Mouse (Mus musculus) limb, embryonic 11.5 days (tissue): ENCODE measurements around the gene Pnkp. TPM values are rescaled to one million over a fixed set of nuclear protein-coding genes. Genes with fewer than 3 reads are reported as not detected.

ENCODE experiments used
- ATAC-seq: fragments of 200-750 bp; cut with Nextera tagmentation; 2 replicates; pipeline ENCODE4 v1.8.0; 2017; ENCODE audit warnings: low read depth; ENCODE audit not compliant: insufficient number of reproducible peaks, low FRiP score, low TSS enrichment
- DNase-seq: peaks from one replicate; pipeline ENCODE4 v3.0.0-alpha.2; 2015; ENCODE audit warnings: low spot score
- H3K27ac ChIP-seq: fragments of 300-500 bp; sonication (generic); replicated peaks from 2 replicates; pipeline ENCODE4 v1.5.1; 2014; ENCODE audit warnings: low read depth, mild to moderate bottlenecking, low read length
- H3K27me3 ChIP-seq: fragments of 300-500 bp; sonication (generic); 2 replicates; pipeline ENCODE4 v1.6.1; 2014; ENCODE audit warnings: mild to moderate bottlenecking, low read length, mixed read lengths; ENCODE audit not compliant: control insufficient read depth, insufficient read depth
- H3K36me3 ChIP-seq: fragments of 300-500 bp; sonication (generic); 2 replicates; pipeline ENCODE4 v1.6.1; 2014; ENCODE audit warnings: mild to moderate bottlenecking, low read length, moderate library complexity, mixed read lengths; ENCODE audit not compliant: control insufficient read depth, insufficient read depth
- H3K4me1 ChIP-seq: fragments of 300-500 bp; sonication (generic); 2 replicates; pipeline ENCODE4 v1.6.1; 2014; ENCODE audit warnings: low read length, mixed read lengths; ENCODE audit not compliant: control insufficient read depth, insufficient read depth
- H3K4me2 ChIP-seq: fragments of 300-500 bp; sonication (generic); 2 replicates; pipeline ENCODE4 v1.6.1; 2014; ENCODE audit warnings: low read depth, mild to moderate bottlenecking, moderate library complexity; ENCODE audit not compliant: severe bottlenecking
- H3K4me3 ChIP-seq: fragments of 300-500 bp; sonication (generic); 2 replicates; pipeline ENCODE4 v1.5.1; 2014; ENCODE audit warnings: low read depth, low read length
- H3K9ac ChIP-seq: fragments of 300-500 bp; sonication (generic); 2 replicates; pipeline ENCODE4 v1.6.1; 2014; ENCODE audit warnings: mild to moderate bottlenecking, low read length
- H3K9me3 ChIP-seq: fragments of 300-500 bp; sonication (generic); 2 replicates; pipeline ENCODE4 v1.6.1; 2016; ENCODE audit warnings: low read length; ENCODE audit not compliant: control insufficient read depth
- WGBS: fragments of 180-500 bp; shearing (Covaris S2); extraction: QIAGEN DNeasy Blood & Tissue Kit; methylation state at CpG from one replicate; pipeline ENCODE4 v1.1.7; 2014; 5-methylcytosine and 5-hydroxymethylcytosine counted together
- polyA plus RNA-seq: library from polyadenylated mRNA; unstranded; fragments of >200 nt; fragmentation: Nextera tagmentation; extraction: Ambion mirVana; gene quantifications from 2 replicates; pipeline ENCODE4 v1.2.1, GENCODE M21; 2014

Pnkp gene
- polyA plus RNA-seq, 1 experiment from 2014 or later: 31.2 TPM

DNA sequence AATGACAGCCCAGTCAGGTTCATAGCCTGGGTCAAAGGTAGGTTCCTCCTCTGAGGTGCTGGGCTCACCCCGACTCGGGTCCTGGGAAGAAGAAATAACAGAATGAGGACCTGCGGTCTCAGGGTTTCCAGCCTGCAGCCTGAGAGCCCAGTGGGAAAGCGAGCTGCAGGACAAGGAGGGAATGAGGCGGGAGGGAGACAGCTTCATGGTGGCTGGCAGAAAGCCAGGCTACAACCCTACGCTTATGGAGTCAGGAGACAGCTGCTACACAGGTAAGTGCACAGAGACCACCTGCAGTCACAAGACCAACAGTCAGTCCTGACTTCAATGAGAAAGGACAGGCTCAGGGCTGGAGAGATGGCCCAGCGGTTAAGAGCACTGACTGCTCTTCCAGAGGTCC, 10.1 kb upstream of the Pnkp start:
- peaks cover 12% of the 10 kb centered on the region for H3K4me1 ChIP-seq
- H3K9ac ChIP-seq: no peak overlapping the region
- no peak for DNase-seq
- WGBS: 90% methylated on average over 7 of the region's 7 CpGs
- no peak overlapping the region for H3K27ac ChIP-seq
- no peak overlapping the region for H3K4me2 ChIP-seq
- H3K9me3 ChIP-seq: no peaks in the 10 kb centered on the region
- no peak overlapping the region for H3K4me3 ChIP-seq
- no peak for ATAC-seq
- H3K36me3 ChIP-seq: peaks cover 23% of the 10 kb centered on the region
- H3K27me3 ChIP-seq: no peaks in the 10 kb centered on the region

DNA sequence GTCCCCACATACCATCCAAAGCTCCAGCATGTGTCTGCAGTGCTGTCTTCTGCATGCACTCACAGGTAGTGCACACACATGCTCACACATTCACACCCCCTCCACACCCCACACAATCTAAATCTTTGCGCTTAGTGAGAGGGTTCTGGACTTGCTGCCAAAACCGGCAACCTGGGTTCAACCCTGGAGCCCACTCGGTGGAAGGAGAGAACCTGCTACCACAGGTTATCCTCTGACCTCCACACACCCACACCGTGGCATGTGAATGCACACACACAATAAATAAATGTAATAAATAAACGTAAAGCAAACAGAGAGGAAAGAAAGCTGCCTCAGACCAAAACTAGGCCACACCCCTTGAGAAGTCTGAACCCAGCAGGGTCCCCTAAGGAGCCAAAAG, 9.2 kb upstream of the Pnkp start:
- no peak for ATAC-seq
- no peaks in the 10 kb centered on the region for H3K9me3 ChIP-seq
- peak overlapping the region; percentile 83 for H3K4me2 ChIP-seq
- H3K27ac ChIP-seq: no peak overlapping the region
- peaks cover 12% of the 10 kb centered on the region for H3K4me1 ChIP-seq
- peak overlapping the region; percentile 80 for H3K4me3 ChIP-seq
- WGBS: 85% methylated on average over 5 of the region's 5 CpGs
- DNase-seq: no peak
- H3K9ac ChIP-seq: no peak overlapping the region
- H3K27me3 ChIP-seq: no peaks in the 10 kb centered on the region
- peaks cover 23% of the 10 kb centered on the region for H3K36me3 ChIP-seq

DNA sequence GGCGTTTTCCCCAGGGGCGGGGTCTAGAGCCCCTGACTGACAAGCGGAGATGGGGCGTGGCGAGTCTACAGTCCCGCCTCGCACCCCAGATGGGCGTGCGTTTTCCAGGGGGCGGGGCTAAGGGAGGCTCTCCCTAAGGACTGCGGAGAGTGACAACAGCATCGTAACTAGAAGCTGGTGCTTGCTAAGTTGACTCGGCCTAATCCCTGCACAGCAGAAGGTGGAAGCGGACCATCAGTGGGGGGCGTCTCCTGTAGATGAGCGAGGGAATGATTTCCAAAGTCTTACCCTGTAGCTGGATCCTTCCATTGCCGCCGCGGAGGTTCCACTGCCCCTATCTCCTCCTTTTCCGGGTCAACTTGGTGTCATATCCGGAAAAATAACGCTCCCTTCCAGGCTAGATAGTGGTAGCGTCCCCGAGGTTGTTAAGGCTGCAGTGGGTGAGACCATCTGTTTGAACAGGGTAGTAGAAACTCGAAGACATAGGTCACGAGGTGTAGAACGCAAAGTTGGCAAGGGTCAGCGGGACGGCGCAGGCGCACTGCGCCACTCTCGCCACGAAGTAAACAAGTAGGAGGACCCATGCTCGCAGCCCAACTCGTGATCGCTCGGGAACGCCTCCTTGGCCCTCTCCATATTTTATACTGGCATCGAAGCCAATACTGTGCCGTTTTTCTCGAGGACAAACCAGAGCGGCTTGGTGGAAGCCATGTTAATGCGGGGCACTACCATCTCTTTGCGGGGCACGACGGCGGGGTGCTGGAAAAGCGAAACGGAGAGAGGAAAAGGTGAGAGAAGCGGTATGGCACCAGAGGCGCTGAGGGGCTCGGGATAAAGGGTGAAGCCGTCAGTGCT, 8.2 kb upstream of the Pnkp start, which contains the start of the genes Akt1s1 and Tbc1d17:
Akt1s1 (plus strand) TSS at position 431 of the 855 bp plus-strand sequence.
Tbc1d17 (minus strand) TSS at position 519 of the 855 bp plus-strand sequence.
- peaks cover 24% of the 10 kb centered on the region for H3K36me3 ChIP-seq
- ATAC-seq (peak; percentile 80), DNase-seq (peak; percentile 96)
- H3K27me3 ChIP-seq: no peaks in the 10 kb centered on the region
- no peaks in the 10 kb centered on the region for H3K9me3 ChIP-seq
- H3K4me3 ChIP-seq: peak within 1 kb of the TSS; percentile 80
- H3K9ac ChIP-seq: peak within 1 kb of the TSS; percentile 77
- H3K4me1 ChIP-seq: peaks cover 15% of the 10 kb centered on the region
- H3K27ac ChIP-seq: peak within 1 kb of the TSS; percentile 91
- WGBS: under 1% methylated on average over 54 of the region's 54 CpGs
- H3K4me2 ChIP-seq: peak within 1 kb of the TSS; percentile 83

DNA sequence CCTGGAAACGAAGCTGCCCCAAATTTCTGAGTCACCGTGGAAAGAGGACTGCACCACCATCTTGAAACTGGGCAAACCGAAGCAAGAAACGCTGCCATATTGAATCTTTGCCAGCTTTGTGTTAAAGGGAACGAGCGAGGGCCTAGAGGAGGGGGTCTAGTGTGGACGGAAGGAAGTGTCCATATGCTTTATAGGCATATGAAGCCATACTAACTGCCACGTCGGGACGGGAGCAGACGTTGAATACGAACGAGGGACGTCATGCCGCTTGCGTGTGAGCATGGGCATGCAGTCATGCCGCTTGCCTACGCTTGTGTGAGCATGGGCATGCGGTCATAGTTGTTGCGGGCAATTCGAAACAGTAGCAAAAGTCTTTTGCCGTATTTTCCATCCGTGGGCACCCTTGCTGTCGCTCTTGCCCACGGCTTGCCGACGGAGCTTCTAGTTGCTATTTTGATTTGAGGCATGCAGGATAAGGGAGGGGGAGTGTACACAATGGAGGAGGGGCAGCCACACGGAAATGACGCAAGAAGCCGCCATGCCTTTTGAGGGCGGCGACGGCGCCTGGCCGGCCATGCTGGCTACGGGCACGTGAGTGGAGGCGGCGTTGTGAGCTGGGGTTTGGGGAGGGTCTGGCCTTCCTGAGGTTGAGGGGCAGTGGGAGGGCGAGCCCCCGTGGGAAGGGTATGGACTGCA, 7.4 kb upstream of the Pnkp start:
- no peaks in the 10 kb centered on the region for H3K9me3 ChIP-seq
- H3K9ac ChIP-seq: peak overlapping the region; percentile 77
- no peaks in the 10 kb centered on the region for H3K27me3 ChIP-seq
- H3K4me2 ChIP-seq: peak overlapping the region; percentile 83
- peak overlapping the region; percentile 91 for H3K27ac ChIP-seq
- peak overlapping the region; percentile 80 for H3K4me3 ChIP-seq
- ATAC-seq (peak; percentile 71), DNase-seq (peak; percentile 91)
- WGBS: under 1% methylated on average over 41 of the region's 41 CpGs
- peaks cover 20% of the 10 kb centered on the region for H3K36me3 ChIP-seq
- H3K4me1 ChIP-seq: peaks cover 20% of the 10 kb centered on the region

DNA sequence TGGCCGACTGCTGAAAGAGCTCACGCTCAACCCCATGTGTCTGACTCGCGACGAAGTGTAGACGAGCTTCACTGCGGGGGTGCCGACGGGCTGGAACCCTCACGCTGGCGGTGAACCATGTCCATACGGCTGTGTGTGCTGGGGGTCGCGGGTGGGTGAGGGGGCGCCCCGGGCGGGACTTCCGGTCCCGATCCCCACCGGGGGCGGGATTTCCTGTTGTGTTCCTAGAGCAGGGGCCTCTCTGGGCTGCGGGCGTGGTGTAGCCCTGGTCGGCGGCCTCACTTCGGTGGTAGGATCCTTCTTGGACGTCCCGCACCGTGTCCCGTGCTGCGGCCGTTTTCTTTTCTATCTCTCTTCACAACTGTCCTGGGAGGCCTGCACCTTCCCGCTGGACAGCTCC, 6.8 kb upstream of the Pnkp start:
- WGBS: under 1% methylated on average over 33 of the region's 33 CpGs
- DNase-seq (peak; percentile 87), ATAC-seq (peak; percentile 56)
- Histone ChIP-seq H3K9ac (peak overlapping the region; percentile 77), H3K4me3 (peak overlapping the region; percentile 80), H3K4me2 (peak overlapping the region; percentile 83), H3K27me3 (no peaks in the 10 kb centered on the region), H3K36me3 (peaks cover 17% of the 10 kb centered on the region), H3K4me1 (peaks cover 21% of the 10 kb centered on the region), H3K27ac (peak overlapping the region; percentile 91), H3K9me3 (no peaks in the 10 kb centered on the region)

DNA sequence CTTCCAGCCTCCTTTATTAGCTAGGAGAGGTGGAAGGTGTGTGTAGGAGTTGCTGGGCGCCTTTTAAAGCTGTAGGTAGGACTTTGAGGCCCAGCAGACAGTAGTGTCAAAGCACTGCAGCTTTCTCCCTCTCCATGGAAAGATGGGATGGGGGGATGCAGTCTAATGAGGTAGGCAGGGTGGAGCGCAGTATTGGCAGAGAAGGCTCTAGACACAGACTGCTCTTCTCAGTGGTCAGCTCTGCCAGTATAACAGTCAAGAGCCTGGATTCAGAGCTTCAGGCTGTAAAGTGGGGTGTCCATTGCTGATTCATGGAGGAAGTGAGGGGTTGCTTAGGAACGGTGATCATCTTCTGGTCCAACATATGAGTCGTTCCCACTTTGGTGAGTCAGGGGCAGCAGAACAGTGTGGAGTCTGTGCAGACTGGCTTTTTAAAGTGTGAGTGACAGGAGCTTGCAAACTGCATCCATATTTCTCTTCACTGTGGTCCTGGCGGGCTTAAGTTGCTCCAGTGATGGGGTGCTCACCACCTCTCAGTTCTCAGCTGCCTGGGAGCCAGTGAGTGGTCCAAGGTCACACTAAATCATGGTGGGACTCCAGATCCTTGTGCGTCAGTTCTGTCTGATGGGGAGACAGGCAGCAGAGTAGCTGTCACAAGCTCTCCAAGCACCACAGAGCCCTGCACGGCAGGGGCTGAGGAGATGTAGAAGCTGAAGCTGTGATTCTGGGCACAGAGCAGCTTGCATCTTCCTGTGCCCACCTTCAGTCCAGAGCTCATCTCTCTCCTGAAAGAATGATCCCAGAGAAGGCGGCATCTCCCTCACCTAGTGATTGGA, 5.9 kb upstream of the Pnkp start:
- H3K27ac ChIP-seq: peak overlapping the region; percentile 91; the same call in 1 of the 2 replicates
- DNase-seq: no peak
- peak overlapping the region; percentile 83 for H3K4me2 ChIP-seq
- H3K36me3 ChIP-seq: peaks cover 10% of the 10 kb centered on the region
- no peak for ATAC-seq
- H3K4me1 ChIP-seq: peaks cover 22% of the 10 kb centered on the region
- H3K9ac ChIP-seq: peak overlapping the region; percentile 77
- WGBS: 84% methylated on average over 8 of the region's 8 CpGs
- H3K4me3 ChIP-seq: peak overlapping the region; percentile 80
- no peaks in the 10 kb centered on the region for H3K27me3 ChIP-seq
- no peaks in the 10 kb centered on the region for H3K9me3 ChIP-seq

DNA sequence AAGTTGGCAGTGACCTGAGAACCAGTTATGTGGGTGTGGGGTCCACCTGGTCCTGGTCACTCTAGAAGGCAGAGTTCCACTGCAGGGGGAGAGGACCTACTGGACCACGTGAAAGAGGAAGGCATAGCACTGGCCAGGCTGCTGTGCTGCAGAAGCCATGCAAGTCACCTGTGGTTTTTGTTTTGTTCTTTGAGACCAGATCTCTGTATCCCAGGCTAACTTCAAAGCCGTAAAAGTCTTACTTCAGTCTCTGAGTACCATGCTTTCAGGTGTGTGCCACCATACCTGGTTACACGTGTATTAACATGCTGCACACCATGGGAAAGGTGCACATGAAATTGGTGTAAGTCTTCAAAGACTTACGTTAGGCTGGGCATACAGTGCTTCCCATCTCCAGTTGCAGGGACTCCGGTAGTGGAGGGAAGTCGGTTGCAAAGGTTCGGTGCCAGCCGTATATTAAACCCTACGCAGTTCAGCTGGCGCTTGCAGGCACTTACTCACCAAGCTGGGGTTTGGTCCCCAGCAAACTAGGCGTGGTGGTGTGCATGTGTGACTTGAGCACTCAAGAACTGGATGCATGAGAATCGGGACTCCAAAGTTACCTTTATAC, 5.2 kb upstream of the Pnkp start:
- Histone ChIP-seq H3K27ac (no peak overlapping the region), H3K9ac (no peak overlapping the region), H3K4me3 (no peak overlapping the region), H3K27me3 (no peaks in the 10 kb centered on the region), H3K4me1 (peaks cover 22% of the 10 kb centered on the region), H3K9me3 (no peaks in the 10 kb centered on the region), H3K36me3 (peaks cover 6% of the 10 kb centered on the region), H3K4me2 (no peak overlapping the region)
- ATAC-seq (no peak), DNase-seq (no peak)
- 93% methylated on average over 12 of the region's 12 CpGs for WGBS
